Comparison of ENCODE assay signal across 9 mouse cellular contexts in genomic region chr19:36689205-36689604, GRCm38 (mm10). TPM values are rescaled to one million over a fixed set of nuclear protein-coding genes. Genes with fewer than 3 reads are reported as not detected.
DNase-seq lines count a peak whose midpoint lies in the region; ATAC-seq and TF ChIP-seq lines count a peak whose summit lies in the region.
"Had no signal": no experiment of that assay in that cellular context is flagged by ENCODE, and none has a peak within 500 bp of the region (broad histone marks: within the 10 kb centered on the region; RNA-seq: fewer than 3 reads in every experiment).

No protein-coding gene starts in this region.

- H3K27me3 ChIP-seq in embryonic facial prominence, embryonic 12.5 days: no peaks in the 10 kb centered on the region
- no peaks in the 10 kb centered on the region for H3K27me3 ChIP-seq in embryonic facial prominence, embryonic 10.5 days (replicated peaks; ENCODE audit: low read depth, poor library complexity, severe bottlenecking)
- H3K27me3 ChIP-seq in liver, embryonic 12.5 days (replicated peaks): no peaks in the 10 kb centered on the region
- no peaks in the 10 kb centered on the region for H3K27me3 ChIP-seq in liver, embryonic 11.5 days (replicated peaks; ENCODE audit: control insufficient read depth, insufficient read depth, low read length)
- no peaks in the 10 kb centered on the region for H3K27me3 ChIP-seq in heart, embryonic 12.5 days (replicated peaks)
- H3K27me3 ChIP-seq in midbrain, postnatal 0 days (ENCODE audit: insufficient read depth, low read length): no peaks in the 10 kb centered on the region

- no peak overlapping the region for H3K9ac ChIP-seq in embryonic facial prominence, embryonic 12.5 days
- no peak overlapping the region for H3K9ac ChIP-seq in liver, embryonic 12.5 days
- no peak overlapping the region for H3K9ac ChIP-seq in liver, embryonic 11.5 days (ENCODE audit: low read depth, low read length)
- peak overlapping the region; percentile 67 for H3K9ac ChIP-seq in heart, embryonic 12.5 days
- no peak overlapping the region for H3K9ac ChIP-seq in midbrain, postnatal 0 days (replicated peaks; ENCODE audit: low read length, poor library complexity, severe bottlenecking)

- no peak for TF ChIP-seq CTCF in midbrain, postnatal 0 days (IDR thresholded peaks at IDR 0.05)

- peak overlapping the region; percentile 93 for H3K27ac ChIP-seq in embryonic facial prominence, embryonic 12.5 days
- H3K27ac ChIP-seq in embryonic facial prominence, embryonic 10.5 days (replicated peaks): no peak overlapping the region
- H3K27ac ChIP-seq in liver, embryonic 12.5 days: peak overlapping the region; percentile 52; the same call in 1 of the 2 replicates
- H3K27ac ChIP-seq in liver, embryonic 11.5 days (ENCODE audit: low read depth, low read length): no peak overlapping the region
- H3K27ac ChIP-seq in heart, embryonic 12.5 days (ENCODE audit: poor library complexity, severe bottlenecking): peak overlapping the region; percentile 99
- peak overlapping the region; percentile 43; the same call in 1 of the 2 replicates for H3K27ac ChIP-seq in midbrain, postnatal 0 days (ENCODE audit: low read depth, low read length)

- no peak for DNase-seq in embryonic facial prominence, embryonic 10.5 days (ENCODE audit: low spot score)
- DNase-seq in liver, embryonic 11.5 days (ENCODE audit: low spot score): no peak
- DNase-seq in midbrain, postnatal 0 days (ENCODE audit: low spot score): no peak
- DNase-seq in MN1 (ENCODE audit: low spot score): no peak
- DNase-seq in right cerebral cortex, postnatal 4 days: no peak
- DNase-seq: kidney, adult 11 months had no signal

- H3K36me3 ChIP-seq in embryonic facial prominence, embryonic 12.5 days: no peaks in the 10 kb centered on the region
- H3K36me3 ChIP-seq in embryonic facial prominence, embryonic 10.5 days (replicated peaks): no peaks in the 10 kb centered on the region
- H3K36me3 ChIP-seq in liver, embryonic 12.5 days: no peaks in the 10 kb centered on the region
- H3K36me3 ChIP-seq in liver, embryonic 11.5 days (ENCODE audit: control insufficient read depth, insufficient read depth, low read length): no peaks in the 10 kb centered on the region
- no peaks in the 10 kb centered on the region for H3K36me3 ChIP-seq in heart, embryonic 12.5 days
- H3K36me3 ChIP-seq in midbrain, postnatal 0 days (ENCODE audit: insufficient read depth, low read length): no peaks in the 10 kb centered on the region

- no peak overlapping the region for H3K4me2 ChIP-seq in embryonic facial prominence, embryonic 12.5 days (replicated peaks)
- H3K4me2 ChIP-seq in liver, embryonic 12.5 days: no peak overlapping the region
- H3K4me2 ChIP-seq in liver, embryonic 11.5 days: no peak overlapping the region
- H3K4me2 ChIP-seq in heart, embryonic 12.5 days: peak overlapping the region; percentile 52
- H3K4me2 ChIP-seq in midbrain, postnatal 0 days (ENCODE audit: low read depth, low read length, poor library complexity, severe bottlenecking): no peak overlapping the region

- WGBS in embryonic facial prominence, embryonic 12.5 days: 50% methylated on average over 5 of the region's 5 CpGs
- WGBS in embryonic facial prominence, embryonic 10.5 days: 52% methylated on average over 5 of the region's 5 CpGs
- WGBS in liver, embryonic 12.5 days (ENCODE audit: insufficient replicate concordance): 30% methylated on average over 5 of the region's 5 CpGs
- WGBS in liver, embryonic 11.5 days: 50% methylated on average over 5 of the region's 5 CpGs
- 12% methylated on average over 5 of the region's 5 CpGs for WGBS in heart, embryonic 12.5 days
- 28% methylated on average over 5 of the region's 5 CpGs for WGBS in midbrain, postnatal 0 days

- peaks cover 25% of the 10 kb centered on the region for H3K4me1 ChIP-seq in embryonic facial prominence, embryonic 12.5 days
- H3K4me1 ChIP-seq in embryonic facial prominence, embryonic 10.5 days: peaks cover 23% of the 10 kb centered on the region
- no peaks in the 10 kb centered on the region; the same call in 1 of the 2 replicates for H3K4me1 ChIP-seq in liver, embryonic 12.5 days
- 0 out of 2 replicates have a peak, but pooled peaks cover 4% of the 10 kb centered on the region for H3K4me1 ChIP-seq in liver, embryonic 11.5 days (replicated peaks; ENCODE audit: control insufficient read depth, insufficient read depth, low read length)
- peaks cover 60% of the 10 kb centered on the region for H3K4me1 ChIP-seq in heart, embryonic 12.5 days (replicated peaks)
- peaks cover 7% of the 10 kb centered on the region; the same call in 1 of the 2 replicates for H3K4me1 ChIP-seq in midbrain, postnatal 0 days (ENCODE audit: insufficient read depth, low read length)

- no peak for ATAC-seq in embryonic facial prominence, embryonic 12.5 days (ENCODE audit: insufficient number of reproducible peaks, insufficient read depth, low FRiP score, low TSS enrichment)
- ATAC-seq in liver, embryonic 12.5 days: no peak
- no peak for ATAC-seq in liver, embryonic 11.5 days (replicated peaks; ENCODE audit: low FRiP score)
- ATAC-seq in heart, embryonic 12.5 days (ENCODE audit: insufficient number of reproducible peaks, low FRiP score): peak; percentile 51; the same call in 1 of the 2 replicates
- peak; percentile 57; the same call in 1 of the 2 replicates for ATAC-seq in midbrain, postnatal 0 days (ENCODE audit: low FRiP score)

- no peak overlapping the region for H3K4me3 ChIP-seq in embryonic facial prominence, embryonic 12.5 days
- H3K4me3 ChIP-seq in embryonic facial prominence, embryonic 10.5 days: no peak overlapping the region
- no peak overlapping the region for H3K4me3 ChIP-seq in liver, embryonic 12.5 days
- no peak overlapping the region for H3K4me3 ChIP-seq in liver, embryonic 11.5 days (ENCODE audit: low read depth, low read length)
- H3K4me3 ChIP-seq in heart, embryonic 12.5 days: peak overlapping the region; percentile 15
- no peak overlapping the region for H3K4me3 ChIP-seq in midbrain, postnatal 0 days (ENCODE audit: low read depth, low read length)

- H3K9me3 ChIP-seq in embryonic facial prominence, embryonic 12.5 days: no peaks in the 10 kb centered on the region
- H3K9me3 ChIP-seq in embryonic facial prominence, embryonic 10.5 days: no peaks in the 10 kb centered on the region
- H3K9me3 ChIP-seq in liver, embryonic 12.5 days (replicated peaks): no peaks in the 10 kb centered on the region
- H3K9me3 ChIP-seq in liver, embryonic 11.5 days (ENCODE audit: control insufficient read depth, low read length): no peaks in the 10 kb centered on the region
- no peaks in the 10 kb centered on the region for H3K9me3 ChIP-seq in heart, embryonic 12.5 days (replicated peaks)
- no peaks in the 10 kb centered on the region for H3K9me3 ChIP-seq in midbrain, postnatal 0 days (ENCODE audit: low read length)

RNA-seq across cellular contexts. Expression of gene Ppp1r3c, which starts 47.2 kb away (rescaled TPM):
- polyA plus RNA-seq in embryonic facial prominence, embryonic 12.5 days (2016; fragmentation: Nextera tagmentation; extraction: Ambion mirVana): 5.9 and 6.2 TPM in 2 replicates
- 1.8 and 2.2 TPM in 2 replicates for polyA plus RNA-seq in embryonic facial prominence, embryonic 10.5 days (2016; fragmentation: Nextera tagmentation; extraction: Ambion mirVana)
- polyA plus RNA-seq in liver, embryonic 12.5 days (2016; fragmentation: Nextera tagmentation; extraction: Ambion mirVana): 0.89 and 1.0 TPM in 2 replicates
- polyA plus RNA-seq in liver, embryonic 11.5 days (2014; fragmentation: Nextera tagmentation; extraction: Ambion mirVana): 2.1 and 2.9 TPM in 2 replicates
- polyA plus RNA-seq in heart, embryonic 12.5 days (2016; fragmentation: Nextera tagmentation; extraction: Ambion mirVana): 53.3 and 55.1 TPM in 2 replicates
- 26.2 and 26.7 TPM in 2 replicates for total RNA-seq in midbrain, postnatal 0 days (2014; rRNA removed)
- polyA plus RNA-seq in midbrain, postnatal 0 days (2015; fragmentation: Nextera tagmentation; extraction: Ambion mirVana): 8.4 and 9.9 TPM in 2 replicates

Comparison
In these comparisons a context has a peak if more than half of its experiments do, and no peak if none do; other contexts are left out.
1. H3K27ac ChIP-seq: peak in embryonic facial prominence, embryonic 12.5 days (single experiment), liver, embryonic 12.5 days (single experiment), heart, embryonic 12.5 days (single experiment) and midbrain, postnatal 0 days (single experiment); none in embryonic facial prominence, embryonic 10.5 days (single experiment) and liver, embryonic 11.5 days (single experiment).
2. ATAC-seq: peak in heart, embryonic 12.5 days (single experiment) and midbrain, postnatal 0 days (single experiment); none in embryonic facial prominence, embryonic 12.5 days (single experiment), liver, embryonic 12.5 days (single experiment) and liver, embryonic 11.5 days (single experiment).